Mouse (Mus musculus): ENCODE measurements at regions not wholly inside any gene's neighbourhood (a gene's known extent, or its start where the extent isn't known, plus 50 kb on each side); places are given as distances from the start of the nearest gene placed in this dataset.

- DNase-seq: no peak
These were observed 464.6 kb downstream of the Etnk1 start for GRCm38 (mm10) chr6:143631581-143631980.

GRCm38 (mm10) chr6:143633710-143634109 is 466.7 kb downstream of the Etnk1 start:
- DNase-seq: no peak

- DNase-seq: no peak
These were observed 467.3 kb downstream of the Etnk1 start for GRCm38 (mm10) chr6:143634334-143634733.

GRCm38 (mm10) chr6:143635043-143635442 is 468.0 kb downstream of the Etnk1 start:
- no peak for DNase-seq

- peak; percentile 51 for DNase-seq
These were observed 473.6 kb downstream of the Etnk1 start for GRCm38 (mm10) chr6:143640652-143641051.

- no peak for DNase-seq
These were observed 475.0 kb downstream of the Etnk1 start for GRCm38 (mm10) chr6:143642052-143642451.

GRCm38 (mm10) chr6:143645989-143646388 is 479.0 kb downstream of the Etnk1 start:
- no peak for DNase-seq

- DNase-seq: no peak
These were observed 481.5 kb downstream of the Etnk1 start for GRCm38 (mm10) chr6:143648501-143648900.

GRCm38 (mm10) chr6:143656576-143656975 is 489.6 kb downstream of the Etnk1 start:
- DNase-seq: no peak

GRCm38 (mm10) chr6:143660837-143661236 is 493.8 kb downstream of the Etnk1 start:
- DNase-seq: no peak

- no peak for DNase-seq
These were observed 496.3 kb downstream of the Etnk1 start for GRCm38 (mm10) chr6:143663306-143663705.

- DNase-seq: no peak
These were observed 498.4 kb downstream of the Etnk1 start for GRCm38 (mm10) chr6:143665374-143665773.

- DNase-seq: no peak
These were observed 501.5 kb downstream of the Etnk1 start for GRCm38 (mm10) chr6:143668551-143668950.

- no peak for DNase-seq
These were observed 502.6 kb downstream of the Etnk1 start for GRCm38 (mm10) chr6:143669446-143670130.

GRCm38 (mm10) chr6:143690131-143690530 is 523.1 kb downstream of the Etnk1 start:
- no peak for DNase-seq

- no peak for DNase-seq
These were observed 523.8 kb downstream of the Etnk1 start for GRCm38 (mm10) chr6:143690866-143691265.

GRCm38 (mm10) chr6:143697997-143698396 is 531.0 kb downstream of the Etnk1 start:
- DNase-seq: no peak

- no peak for DNase-seq
These were observed 537.0 kb downstream of the Etnk1 start for GRCm38 (mm10) chr6:143703984-143704383.

- DNase-seq: no peak
These were observed 539.4 kb downstream of the Etnk1 start for GRCm38 (mm10) chr6:143706451-143706850.

- DNase-seq: no peak
These were observed 547.4 kb downstream of the Etnk1 start for GRCm38 (mm10) chr6:143714461-143714860.

GRCm38 (mm10) chr6:143750074-143750473 is 583.1 kb downstream of the Etnk1 start:
- DNase-seq: no peak

GRCm38 (mm10) chr6:143751076-143752070 is 584.4 kb downstream of the Etnk1 start:
- DNase-seq: no peak

GRCm38 (mm10) chr6:143757462-143757861 is 590.4 kb downstream of the Etnk1 start:
- DNase-seq: no peak

Measured in gastrocnemius, postnatal 25 days (tissue).